Mouse (Mus musculus) hindbrain, embryonic 10.5 days (tissue): ENCODE results near the gene Ankrd28. TPM values are rescaled to one million over a fixed set of nuclear protein-coding genes. Genes with fewer than 3 reads are reported as not detected.

Experiments used
- DNase-seq: peaks from one replicate; pipeline ENCODE4 v3.0.0-alpha.2; 2017; ENCODE audit warnings: low spot score
- H3K27ac ChIP-seq: fragments of 300-500 bp; sonication (generic); 2 replicates; pipeline ENCODE4 v1.5.1; 2016; ENCODE audit warnings: mild to moderate bottlenecking, moderate library complexity
- H3K27me3 ChIP-seq: fragments of 300-500 bp; sonication (generic); 2 replicates; pipeline ENCODE4 v1.6.1; 2016; ENCODE audit warnings: mild to moderate bottlenecking; ENCODE audit not compliant: poor library complexity, insufficient read depth, severe bottlenecking
- H3K36me3 ChIP-seq: fragments of 300-500 bp; sonication (generic); 2 replicates; pipeline ENCODE4 v1.6.1; 2016; ENCODE audit warnings: mild to moderate bottlenecking, moderate library complexity
- H3K4me1 ChIP-seq: fragments of 300-500 bp; sonication (generic); replicated peaks from 2 replicates; pipeline ENCODE4 v1.6.1; 2016; ENCODE audit warnings: mild to moderate bottlenecking
- H3K4me3 ChIP-seq: fragments of 300-500 bp; sonication (generic); 2 replicates; pipeline ENCODE4 v1.5.1; 2016; ENCODE audit warnings: mild to moderate bottlenecking, moderate library complexity
- H3K9me3 ChIP-seq: fragments of 300-500 bp; sonication (generic); 2 replicates; pipeline ENCODE4 v1.6.1; 2016; ENCODE audit warnings: mild to moderate bottlenecking, moderate library complexity
- WGBS: fragments of 180-500 bp; shearing (Covaris S2); methylation state at CpG from one replicate; pipeline ENCODE4 v1.1.7; 2016; 5-methylcytosine and 5-hydroxymethylcytosine counted together
- polyA plus RNA-seq: library from polyadenylated mRNA; unstranded; fragments of >200 nt; fragmentation: Nextera tagmentation; extraction: Ambion mirVana; gene quantifications from 2 replicates; pipeline ENCODE4 v1.2.1, GENCODE M21; 2016

The Ankrd28 gene
- polyA plus RNA-seq, 1 experiment from 2014 or later = 7.7 TPM

DNA sequence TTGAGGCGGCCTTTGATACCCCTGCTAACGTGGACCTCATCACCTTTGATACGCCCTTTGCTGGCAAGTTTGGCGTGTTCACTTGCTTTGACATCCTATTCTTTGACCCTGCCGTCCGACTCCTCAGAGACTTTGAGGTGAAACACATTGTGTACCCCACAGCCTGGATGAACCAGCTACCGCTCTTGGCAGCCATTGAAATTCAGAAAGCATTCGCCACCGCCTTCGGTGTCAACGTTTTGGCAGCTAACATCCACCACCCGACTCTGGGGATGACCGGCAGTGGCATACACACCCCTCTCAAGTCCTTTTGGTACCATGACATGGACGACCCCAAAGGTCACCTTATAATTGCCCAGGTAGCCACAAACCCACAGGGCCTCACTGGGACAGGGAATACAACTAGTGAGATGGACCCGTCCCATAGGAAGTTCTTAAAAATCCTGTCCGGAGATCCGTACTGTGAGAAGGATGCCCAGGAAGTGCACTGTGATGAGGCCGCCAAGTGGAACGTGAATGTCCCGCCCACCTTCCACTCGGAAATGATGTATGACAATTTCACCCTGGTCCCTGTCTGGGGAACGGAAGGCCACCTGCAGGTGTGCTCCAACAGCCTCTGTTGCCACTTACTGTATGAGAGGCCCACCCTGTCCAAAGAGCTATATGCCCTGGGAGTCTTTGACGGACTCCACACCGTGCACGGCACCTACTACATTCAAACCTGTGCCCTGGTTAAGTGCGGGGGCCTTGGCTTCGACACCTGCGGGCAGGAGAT lies 163.3 kb downstream of the Ankrd28 start:
- Histone ChIP-seq H3K9me3 (no peaks in the 10 kb centered on the region), H3K4me3 (no peak overlapping the region), H3K36me3 (peaks cover 10% of the 10 kb centered on the region), H3K4me1 (peaks cover 66% of the 10 kb centered on the region), H3K27me3 (no peaks in the 10 kb centered on the region), H3K27ac (no peak overlapping the region)
- DNase-seq = no peak
- 95% methylated on average over 28 of the region's 28 CpGs for WGBS

DNA sequence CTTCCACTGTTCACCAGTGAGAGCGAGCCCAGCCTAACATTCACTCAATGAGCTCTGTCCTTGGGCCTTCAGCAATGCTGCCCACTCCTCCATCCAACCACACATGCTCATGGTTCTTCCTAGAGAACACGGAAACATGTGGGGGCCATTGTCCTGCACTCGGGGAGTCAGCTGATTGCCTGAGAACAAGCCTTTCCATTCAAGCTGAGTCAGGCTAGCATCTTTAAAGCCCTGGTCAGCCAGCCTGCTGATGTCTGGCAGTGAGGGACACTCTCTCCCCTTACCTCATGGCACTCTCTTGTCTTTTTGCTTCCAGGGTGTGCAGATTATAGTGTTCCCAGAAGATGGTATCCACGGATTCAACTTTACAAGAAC lies 164.9 kb downstream of the Ankrd28 start:
- no peak overlapping the region for H3K4me3 ChIP-seq
- no peak for DNase-seq
- H3K9me3 ChIP-seq = no peaks in the 10 kb centered on the region
- H3K27ac ChIP-seq = no peak overlapping the region
- H3K4me1 ChIP-seq = peaks cover 66% of the 10 kb centered on the region
- 89% methylated on average over 4 of the region's 4 CpGs for WGBS
- no peaks in the 10 kb centered on the region for H3K27me3 ChIP-seq
- H3K36me3 ChIP-seq = peaks cover 10% of the 10 kb centered on the region

DNA sequence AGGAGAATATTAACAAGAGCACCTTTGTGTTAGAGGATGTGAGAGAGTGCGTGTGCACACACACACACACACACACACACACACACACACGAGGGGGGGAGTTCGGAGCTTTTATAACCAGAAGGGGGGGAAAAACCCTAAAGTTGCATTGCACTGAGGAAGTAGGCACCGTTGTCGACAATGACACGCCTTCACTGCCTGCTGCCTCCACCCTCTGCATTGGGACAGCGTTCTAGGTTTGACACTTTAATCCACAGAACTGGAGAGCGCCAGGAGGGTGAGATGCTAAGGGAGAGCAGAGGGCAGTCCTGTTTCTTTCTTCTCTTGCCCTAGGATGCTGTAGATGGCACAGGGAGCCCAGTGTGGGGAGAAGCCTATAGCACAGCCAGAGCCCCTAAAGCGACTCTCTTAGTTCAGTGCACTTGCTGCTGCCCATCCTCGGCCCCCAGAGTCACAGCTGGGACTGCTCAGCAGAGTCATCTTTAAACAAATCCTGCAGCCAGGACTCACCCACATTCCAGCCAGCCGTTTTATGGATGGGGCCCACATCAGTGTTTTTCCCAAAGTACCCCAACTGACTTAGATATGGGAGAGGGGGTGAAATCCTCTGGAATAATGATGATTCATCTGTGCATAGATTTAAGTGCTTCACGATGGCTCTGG lies 165.4 kb downstream of the Ankrd28 start:
- DNase-seq = no peak
- Histone ChIP-seq H3K4me3 (no peak overlapping the region), H3K4me1 (peaks cover 66% of the 10 kb centered on the region), H3K9me3 (no peaks in the 10 kb centered on the region), H3K36me3 (peaks cover 10% of the 10 kb centered on the region), H3K27me3 (no peaks in the 10 kb centered on the region), H3K27ac (peak overlapping the region; percentile 91; the same call in 1 of the 2 replicates)
- 78% methylated on average over 12 of the region's 12 CpGs for WGBS

DNA sequence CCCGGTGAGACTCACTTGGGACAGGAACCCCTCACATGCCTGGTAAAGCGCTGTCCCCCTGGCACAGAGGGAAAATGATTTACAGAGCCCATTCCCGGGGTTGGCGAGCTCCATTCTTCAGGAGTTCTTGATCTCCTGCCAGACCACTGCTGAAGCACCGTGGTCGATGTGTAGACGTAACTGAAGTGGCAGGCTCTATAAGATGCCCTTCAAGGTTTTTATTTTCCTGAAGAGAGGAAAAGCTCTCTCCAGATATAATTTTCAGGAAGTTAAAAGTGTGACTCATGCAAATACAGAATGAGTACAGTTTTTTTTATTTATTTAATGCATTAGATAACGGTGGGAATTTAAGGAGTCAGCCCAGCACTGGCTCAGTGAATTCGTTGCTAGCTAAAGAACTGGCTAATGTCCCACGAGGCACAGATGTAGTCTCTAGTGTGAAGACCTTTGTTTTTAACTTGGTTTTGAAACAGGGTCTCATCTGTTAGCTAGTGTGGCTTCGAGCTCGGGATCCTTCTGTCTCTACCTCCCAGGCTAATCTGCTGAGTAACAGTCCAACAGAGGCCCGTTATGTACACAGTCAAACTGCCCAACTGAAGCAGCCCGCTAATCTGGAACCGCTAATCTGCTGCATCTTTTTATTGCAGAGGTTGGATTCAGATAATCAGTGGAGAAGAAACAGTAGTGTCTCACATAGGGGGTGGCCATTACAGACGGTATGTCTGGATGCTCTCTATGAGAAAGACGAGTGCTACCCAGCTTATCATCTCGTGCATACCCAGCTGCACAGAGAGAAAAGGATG lies 166.2 kb downstream of the Ankrd28 start:
- Histone ChIP-seq H3K4me1 (peaks cover 60% of the 10 kb centered on the region), H3K36me3 (peaks cover 10% of the 10 kb centered on the region), H3K4me3 (no peak overlapping the region), H3K27ac (peak overlapping the region; percentile 91; the same call in 1 of the 2 replicates), H3K27me3 (no peaks in the 10 kb centered on the region), H3K9me3 (no peaks in the 10 kb centered on the region)
- DNase-seq = no peak
- WGBS = 82% methylated on average over 18 of the region's 18 CpGs

GRCm38 (mm10) chr14:31663376-31664099 lies 166.9 kb downstream of the Ankrd28 start:
- WGBS = 88% methylated on average over 13 of the region's 13 CpGs
- Histone ChIP-seq H3K27ac (peak overlapping the region; percentile 91), H3K9me3 (no peaks in the 10 kb centered on the region), H3K27me3 (no peaks in the 10 kb centered on the region), H3K36me3 (peaks cover 10% of the 10 kb centered on the region), H3K4me1 (peaks cover 52% of the 10 kb centered on the region), H3K4me3 (no peak overlapping the region)
- no peak for DNase-seq

DNA sequence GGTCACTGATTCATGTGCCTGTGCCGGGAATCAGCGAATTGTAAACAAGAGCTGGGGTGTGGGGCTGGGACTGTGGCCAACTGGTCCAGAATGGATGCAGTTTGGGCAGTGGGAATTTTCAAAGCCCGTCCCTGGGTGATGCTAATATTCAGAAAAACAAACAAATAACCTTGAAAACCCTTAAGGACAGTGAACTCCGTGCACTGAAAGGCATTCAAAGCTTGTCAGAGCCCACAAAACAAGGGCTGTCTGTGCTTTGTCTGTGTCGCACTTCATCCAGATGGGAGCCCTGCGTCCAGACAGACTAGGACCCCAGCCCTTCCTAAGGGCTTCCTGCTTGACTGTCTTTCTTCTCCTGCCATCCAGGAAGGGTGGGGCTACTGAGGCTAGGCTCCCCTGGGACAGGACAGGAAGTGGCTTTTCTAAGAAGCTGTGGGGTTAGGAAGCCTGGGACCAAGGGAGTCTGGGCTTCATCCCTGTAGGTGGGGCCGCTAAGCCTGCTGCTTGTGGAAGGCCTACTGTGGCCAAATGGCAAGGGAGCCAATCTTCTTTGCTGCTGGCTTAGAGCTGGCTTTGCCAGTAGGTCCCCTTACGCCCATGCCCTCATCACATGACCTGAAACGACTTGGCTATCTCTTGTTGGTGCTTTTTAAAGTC lies 167.8 kb downstream of the Ankrd28 start:
- H3K27me3 ChIP-seq = no peaks in the 10 kb centered on the region
- DNase-seq = peak; percentile 48
- peak overlapping the region; percentile 53 for H3K4me3 ChIP-seq
- peak overlapping the region; percentile 91 for H3K27ac ChIP-seq
- WGBS = 34% methylated on average over 9 of the region's 9 CpGs
- H3K4me1 ChIP-seq = peaks cover 51% of the 10 kb centered on the region
- no peaks in the 10 kb centered on the region for H3K9me3 ChIP-seq
- H3K36me3 ChIP-seq = peaks cover 10% of the 10 kb centered on the region

- peak overlapping the region; percentile 53 for H3K4me3 ChIP-seq
- peak overlapping the region; percentile 91 for H3K27ac ChIP-seq
- peak; percentile 84 for DNase-seq
- H3K9me3 ChIP-seq = no peaks in the 10 kb centered on the region
- peaks cover 55% of the 10 kb centered on the region for H3K4me1 ChIP-seq
- H3K36me3 ChIP-seq = peaks cover 4% of the 10 kb centered on the region
- 10% methylated on average over 44 of the region's 44 CpGs for WGBS
- no peaks in the 10 kb centered on the region for H3K27me3 ChIP-seq
Observed at GRCm38 (mm10) chr14:31661671-31662554, 168.5 kb downstream of the Ankrd28 start.

GRCm38 (mm10) chr14:31660312-31661093 lies 169.9 kb downstream of the Ankrd28 start:
- no peaks in the 10 kb centered on the region for H3K9me3 ChIP-seq
- peaks cover 54% of the 10 kb centered on the region for H3K4me1 ChIP-seq
- no peaks in the 10 kb centered on the region for H3K36me3 ChIP-seq
- no peaks in the 10 kb centered on the region for H3K27me3 ChIP-seq
- H3K4me3 ChIP-seq = no peak overlapping the region
- WGBS = 71% methylated on average over 7 of the region's 7 CpGs
- peak overlapping the region; percentile 91 for H3K27ac ChIP-seq
- DNase-seq = no peak

GRCm38 (mm10) chr14:31659501-31660181 lies 170.8 kb downstream of the Ankrd28 start:
- Histone ChIP-seq H3K27me3 (no peaks in the 10 kb centered on the region), H3K4me3 (no peak overlapping the region), H3K27ac (no peak overlapping the region), H3K9me3 (no peaks in the 10 kb centered on the region), H3K36me3 (no peaks in the 10 kb centered on the region), H3K4me1 (peaks cover 48% of the 10 kb centered on the region)
- no peak for DNase-seq
- WGBS = 81% methylated on average over 10 of the region's 10 CpGs

GRCm38 (mm10) chr14:31658126-31658680 lies 172.2 kb downstream of the Ankrd28 start:
- Histone ChIP-seq H3K4me3 (no peak overlapping the region), H3K9me3 (no peaks in the 10 kb centered on the region), H3K4me1 (peaks cover 40% of the 10 kb centered on the region), H3K36me3 (no peaks in the 10 kb centered on the region), H3K27ac (peak overlapping the region; percentile 60; the same call in 1 of the 2 replicates), H3K27me3 (no peaks in the 10 kb centered on the region)
- WGBS = 95% methylated on average over 8 of the region's 8 CpGs
- no peak for DNase-seq
